Mouse (Mus musculus): ENCODE data around the gene Npm1. TPM values are rescaled to one million over a fixed set of nuclear protein-coding genes. Genes with fewer than 3 reads are reported as not detected.

Gene Npm1
- polyA plus RNA-seq, 1 experiment, result 74.9 TPM

DNA sequence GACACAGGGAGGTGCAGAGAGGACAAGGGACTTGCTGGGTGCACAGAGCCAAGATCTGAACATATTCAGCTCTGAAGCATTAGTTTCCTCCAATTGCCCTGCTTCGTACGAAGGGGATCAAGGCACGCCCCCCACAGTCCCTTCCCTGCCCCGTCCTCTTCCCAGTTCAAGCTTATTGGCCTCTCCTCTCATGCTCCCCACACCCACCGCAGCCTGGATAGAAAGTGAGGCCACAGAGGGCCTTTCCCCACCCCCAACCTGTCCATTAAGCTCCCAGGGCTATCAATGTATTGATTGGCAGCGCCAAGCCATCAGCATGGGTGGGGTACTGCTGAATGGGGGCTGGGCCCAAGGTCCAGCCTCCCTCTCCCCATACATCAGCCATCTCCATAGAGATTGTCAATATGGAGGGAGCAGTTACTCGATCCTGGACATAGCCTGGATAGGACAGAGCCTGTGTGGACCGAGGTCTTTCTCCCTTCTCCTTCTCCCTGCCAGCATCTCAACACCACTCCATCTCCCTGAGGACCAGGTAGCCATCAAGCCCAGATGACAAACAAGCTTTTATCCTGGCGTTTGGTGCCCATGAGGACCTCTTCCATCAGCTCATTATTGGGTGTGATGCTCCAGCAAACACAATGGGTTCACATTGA lies 23.4 kb downstream of the Npm1 start:
- TF ChIP-seq POLR2A (IDR thresholded peaks at IDR 0.05; ENCODE audit: borderline replicate concordance, extremely low read depth, low read depth, low read length) (no peak), CTCF (IDR thresholded peaks at IDR 0.05; ENCODE audit: insufficient read depth, low read length) (no peak)
- no peak for DNase-seq
- H3K4me3 ChIP-seq (replicated peaks; ENCODE audit: extremely low read depth, low read depth, low read length), result no peak overlapping the region
- H3K4me1 ChIP-seq (ENCODE audit: control insufficient read depth, insufficient read depth, low read length), result no peaks in the 10 kb centered on the region
- WGBS, result 77% methylated on average over 9 of the region's 9 CpGs

DNA sequence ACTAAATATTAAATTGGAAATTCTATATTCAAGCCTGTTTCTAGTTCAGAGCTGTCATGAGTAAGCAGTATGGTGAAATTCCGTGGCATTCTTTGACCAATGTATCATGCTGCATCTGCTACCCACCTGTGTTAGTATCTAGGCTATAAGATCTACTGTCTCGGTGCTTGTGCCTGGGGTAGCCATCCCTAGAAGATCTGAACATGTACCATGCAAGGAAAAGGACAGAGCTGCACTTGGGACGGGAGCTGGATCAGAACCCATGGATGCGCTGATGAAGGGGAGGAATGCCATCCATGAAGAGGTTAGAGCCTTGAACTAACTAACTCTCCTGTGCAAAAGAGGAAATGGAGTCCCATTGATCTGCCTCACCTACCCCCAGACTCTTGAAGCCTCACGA lies 24.3 kb downstream of the Npm1 start:
- no peak for DNase-seq
- WGBS, result 81% methylated on average over 5 of the region's 5 CpGs
- no peak overlapping the region for H3K4me3 ChIP-seq (replicated peaks; ENCODE audit: extremely low read depth, low read depth, low read length)
- H3K4me1 ChIP-seq (ENCODE audit: control insufficient read depth, insufficient read depth, low read length), result no peaks in the 10 kb centered on the region
- TF ChIP-seq POLR2A (IDR thresholded peaks at IDR 0.05; ENCODE audit: borderline replicate concordance, extremely low read depth, low read depth, low read length) (no peak), CTCF (IDR thresholded peaks at IDR 0.05; ENCODE audit: insufficient read depth, low read length) (no peak)

GRCm38 (mm10) chr11:33134391-33134986 lies 28.5 kb downstream of the Npm1 start:
- no peak for DNase-seq
- Histone ChIP-seq H3K4me1 (ENCODE audit: control insufficient read depth, insufficient read depth, low read length) (no peaks in the 10 kb centered on the region), H3K4me3 (replicated peaks; ENCODE audit: extremely low read depth, low read depth, low read length) (no peak overlapping the region)
- no peak for TF ChIP-seq CTCF (IDR thresholded peaks at IDR 0.05; ENCODE audit: insufficient read depth, low read length)
- TF ChIP-seq POLR2A (IDR thresholded peaks at IDR 0.05; ENCODE audit: borderline replicate concordance, extremely low read depth, low read depth, low read length), result no peak
- 84% methylated on average over 8 of the region's 8 CpGs for WGBS

DNA sequence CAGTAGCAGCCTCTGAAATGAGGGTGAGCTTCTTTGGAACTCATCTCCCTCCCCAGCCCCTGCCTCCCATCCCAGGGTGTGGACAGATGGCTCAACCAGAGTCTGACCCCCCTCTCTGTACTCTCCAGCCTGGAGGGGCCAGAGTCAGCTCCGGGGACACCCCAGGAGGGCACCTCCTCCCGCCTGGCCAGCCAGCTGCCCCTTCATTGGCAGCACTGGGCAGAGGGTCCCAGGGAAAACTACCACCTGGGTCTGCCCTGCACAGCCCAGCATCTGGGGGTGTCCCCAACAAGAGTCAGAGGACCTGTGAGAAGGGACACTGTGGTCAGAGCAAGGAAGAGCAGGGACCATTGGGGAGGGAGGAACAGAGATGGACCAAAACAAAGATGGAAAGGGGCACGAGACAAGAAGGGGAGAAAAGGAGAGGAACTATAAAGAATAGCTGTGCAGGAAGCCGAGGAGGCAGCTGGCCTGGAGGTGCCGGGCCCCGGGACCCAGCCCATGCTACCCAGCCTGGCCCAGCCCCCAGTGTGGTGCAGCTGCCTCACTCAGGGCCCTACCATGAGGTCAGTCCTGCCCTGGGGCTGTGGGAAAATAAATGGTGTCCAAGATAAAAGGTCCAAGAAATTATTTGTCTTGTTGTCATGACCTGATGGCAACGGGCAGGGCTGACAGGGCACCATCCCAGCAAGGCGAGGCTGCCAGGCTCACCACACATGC lies 30.2 kb downstream of the Npm1 start:
- TF ChIP-seq CTCF (IDR thresholded peaks at IDR 0.05; ENCODE audit: insufficient read depth, low read length) (no peak), POLR2A (IDR thresholded peaks at IDR 0.05; ENCODE audit: borderline replicate concordance, extremely low read depth, low read depth, low read length) (no peak)
- no peak for DNase-seq
- no peak overlapping the region for H3K4me3 ChIP-seq (replicated peaks; ENCODE audit: extremely low read depth, low read depth, low read length)
- WGBS, result 62% methylated on average over 8 of the region's 8 CpGs
- H3K4me1 ChIP-seq (ENCODE audit: control insufficient read depth, insufficient read depth, low read length), result no peaks in the 10 kb centered on the region

DNA sequence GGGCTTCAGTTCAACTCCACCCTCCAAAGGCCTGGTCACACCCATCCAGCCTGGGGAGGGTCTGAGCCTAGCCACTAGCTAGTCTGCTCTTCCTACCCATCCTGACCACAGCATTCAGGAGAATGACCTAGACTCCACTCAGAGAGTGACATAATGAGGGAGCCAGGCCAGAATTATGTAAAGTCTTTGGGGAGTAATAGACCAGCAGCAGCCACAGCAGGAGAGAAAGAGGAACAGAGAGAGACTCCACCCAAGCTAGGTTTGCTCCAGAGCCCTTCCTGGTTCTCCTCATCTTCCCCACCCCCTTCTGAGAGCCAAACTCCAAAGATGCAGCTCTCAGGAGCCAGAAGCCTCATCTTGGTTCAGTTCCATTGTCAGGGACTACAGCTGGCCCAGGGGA lies 35.9 kb downstream of the Npm1 start:
- DNase-seq, result no peak

DNA sequence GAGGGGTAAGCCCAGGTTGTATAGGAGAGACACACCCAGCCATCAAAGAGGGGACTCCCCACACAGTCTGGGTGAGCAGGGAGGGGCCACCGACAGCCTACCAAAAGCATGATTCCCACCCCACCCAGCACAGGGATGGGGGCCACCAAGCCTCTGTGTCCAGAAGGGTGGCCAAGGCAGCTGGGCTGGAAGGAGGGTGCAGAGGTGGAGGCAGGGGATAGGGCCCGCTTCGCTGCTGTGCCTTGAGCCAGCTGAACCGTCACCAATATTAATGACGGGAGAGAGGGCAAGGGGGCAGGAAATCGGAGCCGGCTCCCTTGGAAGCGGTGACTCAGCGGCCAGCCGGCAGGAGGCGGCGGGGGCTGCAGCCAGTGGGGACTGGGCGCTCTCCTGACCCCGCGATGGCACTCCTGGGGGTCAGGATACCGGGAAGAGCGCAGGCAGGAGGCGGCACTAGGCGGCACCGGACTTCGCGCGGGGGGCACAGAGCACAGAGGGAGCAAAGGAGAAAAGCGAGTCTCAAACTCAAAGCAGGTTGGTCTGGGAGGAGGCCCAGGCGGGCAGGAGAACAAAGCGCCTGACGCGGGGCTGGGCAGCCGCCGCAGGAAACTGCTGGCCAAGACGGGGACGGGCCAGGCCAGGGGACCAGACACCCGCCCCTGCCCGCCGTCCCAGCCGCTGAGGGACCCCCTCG lies 40.3 kb downstream of the Npm1 start:
- WGBS, result 5% methylated on average over 37 of the region's 37 CpGs
- no peaks in the 10 kb centered on the region for H3K4me1 ChIP-seq (ENCODE audit: control insufficient read depth, insufficient read depth, low read length)
- no peak for DNase-seq
- TF ChIP-seq POLR2A (IDR thresholded peaks at IDR 0.05; ENCODE audit: borderline replicate concordance, extremely low read depth, low read depth, low read length) (no peak), CTCF (IDR thresholded peaks at IDR 0.05; ENCODE audit: insufficient read depth, low read length) (no peak)
- no peak overlapping the region for H3K4me3 ChIP-seq (replicated peaks; ENCODE audit: extremely low read depth, low read depth, low read length)

More for the DNA sequence above, 35.9 kb downstream of the Npm1 start:
- H3K4me3 ChIP-seq (replicated peaks; ENCODE audit: extremely low read depth, low read depth, low read length), result no peak overlapping the region
- H3K4me1 ChIP-seq (ENCODE audit: control insufficient read depth, insufficient read depth, low read length), result no peaks in the 10 kb centered on the region
- no peak for TF ChIP-seq POLR2A (IDR thresholded peaks at IDR 0.05; ENCODE audit: borderline replicate concordance, extremely low read depth, low read depth, low read length)
- no peak for TF ChIP-seq CTCF (IDR thresholded peaks at IDR 0.05; ENCODE audit: insufficient read depth, low read length)

DNA sequence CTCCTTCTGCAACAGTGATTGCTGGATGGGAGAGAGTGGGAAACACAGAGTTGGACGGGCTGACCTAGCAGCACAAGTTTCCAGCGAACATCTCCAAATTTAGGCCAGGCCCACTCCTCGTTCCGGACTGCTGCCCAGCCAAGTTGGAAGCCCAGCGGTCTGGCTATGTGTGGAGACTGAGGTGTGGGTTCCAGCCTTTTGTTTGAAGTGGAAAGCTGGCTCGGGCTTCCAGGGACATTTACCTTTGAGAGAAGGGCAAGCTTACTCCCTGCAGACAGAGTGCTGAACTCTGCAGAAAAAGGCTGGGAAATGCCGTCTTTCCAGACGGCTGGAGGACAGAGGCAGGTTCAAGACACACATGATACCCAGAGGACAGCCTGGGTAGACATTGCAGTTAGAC lies 43.5 kb downstream of the Npm1 start:
- 71% methylated on average over 8 of the region's 8 CpGs for WGBS
- H3K4me3 ChIP-seq (replicated peaks; ENCODE audit: extremely low read depth, low read depth, low read length), result no peak overlapping the region
- H3K4me1 ChIP-seq (ENCODE audit: control insufficient read depth, insufficient read depth, low read length), result no peaks in the 10 kb centered on the region
- DNase-seq, result no peak
- TF ChIP-seq CTCF (IDR thresholded peaks at IDR 0.05; ENCODE audit: insufficient read depth, low read length), result no peak
- no peak for TF ChIP-seq POLR2A (IDR thresholded peaks at IDR 0.05; ENCODE audit: borderline replicate concordance, extremely low read depth, low read depth, low read length)

- TF ChIP-seq POLR2A (IDR thresholded peaks at IDR 0.05; ENCODE audit: borderline replicate concordance, extremely low read depth, low read depth, low read length) (no peak), CTCF (IDR thresholded peaks at IDR 0.05; ENCODE audit: insufficient read depth, low read length) (no peak)
- Histone ChIP-seq H3K4me1 (ENCODE audit: control insufficient read depth, insufficient read depth, low read length) (no peaks in the 10 kb centered on the region), H3K4me3 (replicated peaks; ENCODE audit: extremely low read depth, low read depth, low read length) (no peak overlapping the region)
- 70% methylated on average over 7 of the region's 7 CpGs for WGBS
- no peak for DNase-seq
These were observed 43.9 kb downstream of the Npm1 start for GRCm38 (mm10) chr11:33119116-33119515.

DNA sequence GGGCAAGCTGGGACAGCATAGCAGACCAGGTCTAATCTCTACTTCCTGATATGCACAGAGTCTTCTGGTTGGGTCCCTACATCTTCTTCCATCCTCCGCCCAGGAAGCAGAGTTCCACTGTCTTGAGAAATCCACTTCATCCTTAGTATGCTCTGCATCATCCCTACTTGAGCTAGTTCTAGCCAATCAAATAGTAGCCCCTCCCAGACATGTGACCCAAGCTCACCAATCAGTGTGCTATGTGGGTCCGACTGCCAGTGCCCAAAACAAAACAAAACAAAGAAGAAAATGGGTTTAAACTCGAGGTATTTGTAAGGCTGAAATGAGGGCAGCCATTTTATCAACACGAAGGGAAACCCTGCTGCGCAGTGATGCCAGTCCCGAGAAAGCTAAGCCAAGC lies 44.5 kb downstream of the Npm1 start:
- no peaks in the 10 kb centered on the region for H3K4me1 ChIP-seq (ENCODE audit: control insufficient read depth, insufficient read depth, low read length)
- 67% methylated on average over 6 of the region's 6 CpGs for WGBS
- TF ChIP-seq CTCF (IDR thresholded peaks at IDR 0.05; ENCODE audit: insufficient read depth, low read length) (no peak), POLR2A (IDR thresholded peaks at IDR 0.05; ENCODE audit: borderline replicate concordance, extremely low read depth, low read depth, low read length) (no peak)

More for the DNA sequence above, 44.5 kb downstream of the Npm1 start:
- no peak for DNase-seq
- H3K4me3 ChIP-seq (replicated peaks; ENCODE audit: extremely low read depth, low read depth, low read length), result no peak overlapping the region
